Comparison of ENCODE assay signal across 9 mouse cellular contexts in genomic region chr19:56294654-56295399, GRCm38 (mm10). TPM values are rescaled to one million over a fixed set of nuclear protein-coding genes. Genes with fewer than 3 reads are reported as not detected.
A peak's percentile ranks its signal among the peaks of the same experiment; 100 is the strongest.
DNase-seq lines count a peak whose midpoint lies in the region; ATAC-seq lines count a peak whose summit lies in the region.
"Had no signal": no experiment of that assay in that cellular context is flagged by ENCODE, and none has a peak within 500 bp of the region (broad histone marks: within the 10 kb centered on the region; RNA-seq: fewer than 3 reads in every experiment).

No protein-coding gene starts in this region.

- ATAC-seq in megakaryocyte-erythroid progenitor cell, adult 5-6 weeks (replicated peaks; ENCODE audit: low FRiP score, low TSS enrichment, poor library complexity, severe bottlenecking), result peak; percentile 69; the same call in 1 of the 2 replicates

- intact Hi-C loops in left cerebral cortex, postnatal 10 days (cut with DNase I), result no loop called here

- peak; percentile 82 for DNase-seq in ZHBTc4 (ENCODE audit: low read depth, low spot score)
- peak; percentile 81 for DNase-seq in embryo, embryonic 10 days (ENCODE audit: low spot score)
- DNase-seq in gastrocnemius, postnatal 10 days, result peak; percentile 83
- DNase-seq in induced T-regulatory cell, adult 2 months (ENCODE audit: low read depth), result peak; percentile 63
- peak; percentile 63 to 86 for DNase-seq in left cerebral cortex, postnatal 10 days (ENCODE audit: extremely low spot score in 1 of 2, low spot score in 2 of 2)
- DNase-seq in right cerebral cortex, postnatal 25 days, result peak; percentile 73
- DNase-seq in yolk sac, embryonic 10.5 days (ENCODE audit: low spot score), result peak; percentile 39

RNA-seq across cellular contexts. Expression of gene Habp2, which starts 7.9 kb away (rescaled TPM):
- total RNA-seq in gastrocnemius, postnatal 10 days (2021), result under 1 TPM in 1 of 2 experiments, not detected in 1; 0.11 TPM
- not detected for total RNA-seq in left cerebral cortex, postnatal 10 days (2021)
- total RNA-seq in megakaryocyte-erythroid progenitor cell, adult 5-6 weeks (2014; fragmentation: Nextera tagmentation), result not detected in 2 replicates
- not detected in 2 replicates for total RNA-seq in megakaryocyte-erythroid progenitor cell, adult 5-6 weeks (2017)
- total RNA-seq: neutrophil, adult 5-6 weeks had no signal

Comparison
In these comparisons a context has a peak if more than half of its experiments do, and no peak if none do; other contexts are left out.
1. Peak in every context shown above with its lines: DNase-seq and ATAC-seq.